In genomic region chr13:91461711-91462351, GRCm38 (mm10) we compare ENCODE assay signal across 8 mouse cellular contexts. TPM values are rescaled to one million over a fixed set of nuclear protein-coding genes. Genes with fewer than 3 reads are reported as not detected.
DNase-seq lines count a peak whose midpoint lies in the region; ATAC-seq and TF ChIP-seq lines count a peak whose summit lies in the region.

No protein-coding gene starts in this region.

- peak; percentile 17 for DNase-seq in kidney, adult 11 months
- DNase-seq in kidney, adult 9 months, result no peak
- peak; percentile 42 to 64 for DNase-seq in cerebellum, adult 2 months
- DNase-seq in gastrocnemius, postnatal 10 days, result peak; percentile 53
- peak; percentile 59 for DNase-seq in thymus, adult 2 months

- no peaks in the 10 kb centered on the region; the same call in 1 of the 2 replicates for H3K4me1 ChIP-seq in cerebellum, adult 2 months (ENCODE audit: control insufficient read depth, insufficient read depth, low read length)
- no peaks in the 10 kb centered on the region for H3K4me1 ChIP-seq in intestine, postnatal 0 days (replicated peaks; ENCODE audit: control insufficient read depth, insufficient read depth, low read length)
- peaks cover 46% of the 10 kb centered on the region for H3K4me1 ChIP-seq in liver, embryonic 16.5 days (ENCODE audit: control insufficient read depth, low read depth, low read length)
- peaks cover 5% of the 10 kb centered on the region for H3K4me1 ChIP-seq in olfactory bulb, adult 2 months (ENCODE audit: control insufficient read depth, insufficient read depth, low read length)
- peaks cover 7% of the 10 kb centered on the region for H3K4me1 ChIP-seq in thymus, adult 2 months (replicated peaks; ENCODE audit: control insufficient read depth, insufficient read depth, low read length)

- H3K36me3 ChIP-seq in intestine, postnatal 0 days (ENCODE audit: control insufficient read depth, insufficient read depth), result no peaks in the 10 kb centered on the region
- H3K36me3 ChIP-seq in liver, embryonic 16.5 days (ENCODE audit: control insufficient read depth, insufficient read depth), result no peaks in the 10 kb centered on the region
- H3K36me3 ChIP-seq in thymus, adult 2 months (ENCODE audit: control insufficient read depth, insufficient read depth, low read length), result no peaks in the 10 kb centered on the region

- H3K9me3 ChIP-seq in intestine, postnatal 0 days (ENCODE audit: control insufficient read depth), result no peaks in the 10 kb centered on the region
- H3K9me3 ChIP-seq in liver, embryonic 16.5 days (replicated peaks; ENCODE audit: control insufficient read depth, low read length), result no peaks in the 10 kb centered on the region

- no peak for TF ChIP-seq POLR2A in cerebellum, adult 2 months (IDR thresholded peaks at IDR 0.05; ENCODE audit: borderline replicate concordance, insufficient read depth, low read length)
- no peak for TF ChIP-seq POLR2A in olfactory bulb, adult 2 months (IDR thresholded peaks at IDR 0.05; ENCODE audit: insufficient read depth, low read depth, low read length)
- TF ChIP-seq POLR2A in thymus, adult 2 months (IDR thresholded peaks at IDR 0.05; ENCODE audit: control insufficient read depth, extremely low read depth, insufficient read depth, low read length, poor library complexity), result no peak

- peak overlapping the region; percentile 71 for H3K9ac ChIP-seq in intestine, postnatal 0 days (ENCODE audit: low read depth, low read length)
- H3K9ac ChIP-seq in liver, embryonic 16.5 days (ENCODE audit: low read depth, low read length), result peak overlapping the region; percentile 97

- no peaks in the 10 kb centered on the region for H3K27me3 ChIP-seq in cerebellum, adult 2 months (ENCODE audit: control insufficient read depth, insufficient read depth, low read length)
- no peaks in the 10 kb centered on the region for H3K27me3 ChIP-seq in intestine, postnatal 0 days (replicated peaks; ENCODE audit: control insufficient read depth, insufficient read depth, low read length)
- H3K27me3 ChIP-seq in liver, embryonic 16.5 days (ENCODE audit: control insufficient read depth, insufficient read depth, low read depth, low read length), result no peaks in the 10 kb centered on the region
- no peaks in the 10 kb centered on the region for H3K27me3 ChIP-seq in thymus, adult 2 months (ENCODE audit: control insufficient read depth, insufficient read depth, low read length)

- no peak overlapping the region for H3K27ac ChIP-seq in cerebellum, adult 2 months (ENCODE audit: insufficient read depth, low read length)
- peak overlapping the region; percentile 67 for H3K27ac ChIP-seq in intestine, postnatal 0 days (ENCODE audit: low read depth, low read length)
- peak overlapping the region; percentile 90 for H3K27ac ChIP-seq in liver, embryonic 16.5 days (ENCODE audit: low read length)
- H3K27ac ChIP-seq in olfactory bulb, adult 2 months (ENCODE audit: insufficient read depth, low read depth, low read length), result peak overlapping the region; percentile 44
- H3K27ac ChIP-seq in thymus, adult 2 months (ENCODE audit: control insufficient read depth, insufficient read depth, low read length), result peak overlapping the region; percentile 83

- TF ChIP-seq CTCF in cerebellum, adult 2 months (IDR thresholded peaks at IDR 0.05; ENCODE audit: borderline replicate concordance, insufficient read depth, low read depth, low read length), result no peak
- TF ChIP-seq CTCF in intestine, postnatal 0 days (IDR thresholded peaks at IDR 0.05; ENCODE audit: low read depth), result no peak
- no peak for TF ChIP-seq CTCF in olfactory bulb, adult 2 months (IDR thresholded peaks at IDR 0.05; ENCODE audit: insufficient read depth, low read depth, low read length)
- 0 out of 2 replicates have a peak, but pooled peaks have one; percentile 17 for TF ChIP-seq CTCF in thymus, adult 2 months (IDR thresholded peaks at IDR 0.05; ENCODE audit: borderline replicate concordance, control insufficient read depth, extremely low read depth, insufficient read depth, low read length, poor library complexity)

- peak overlapping the region; percentile 57 for H3K4me3 ChIP-seq in cerebellum, adult 2 months (replicated peaks; ENCODE audit: insufficient read depth, low read depth, low read length)
- H3K4me3 ChIP-seq in intestine, postnatal 0 days (ENCODE audit: low read depth, low read length), result peak overlapping the region; percentile 90
- H3K4me3 ChIP-seq in liver, embryonic 16.5 days (ENCODE audit: low read depth, low read length), result peak overlapping the region; percentile 98
- H3K4me3 ChIP-seq in olfactory bulb, adult 2 months (ENCODE audit: insufficient read depth, low read depth, low read length), result peak overlapping the region; percentile 61
- H3K4me3 ChIP-seq in thymus, adult 2 months (ENCODE audit: control insufficient read depth, insufficient read depth, low read length), result peak overlapping the region; percentile 99

- peak overlapping the region; percentile 98 for H3K4me2 ChIP-seq in intestine, postnatal 0 days (replicated peaks; ENCODE audit: low read depth)
- H3K4me2 ChIP-seq in liver, embryonic 16.5 days (ENCODE audit: low read depth, low read length), result peak overlapping the region; percentile 88

- 1% methylated on average over 64 of the region's 77 CpGs for WGBS in cerebellum, adult 2 months
- under 1% methylated on average over 55 of the region's 77 CpGs for WGBS in intestine, postnatal 0 days
- 1% methylated on average over 62 of the region's 77 CpGs for WGBS in liver, embryonic 16.5 days (ENCODE audit: insufficient replicate concordance)
- under 1% methylated on average over 73 of the region's 77 CpGs for WGBS in olfactory bulb, adult 2 months
- WGBS in thymus, adult 2 months, result under 1% methylated on average over 65 of the region's 77 CpGs

- 0 out of 2 replicates have a peak, but pooled peaks have one; percentile 1 for ATAC-seq in intestine, postnatal 0 days
- ATAC-seq in liver, embryonic 16.5 days (ENCODE audit: low read depth), result peak; percentile 4; the same call in 1 of the 2 replicates

RNA-seq across cellular contexts. Expression of gene Ssbp2, which starts 1.7 kb away (rescaled TPM):
- 73.0 and 75.2 TPM in 2 replicates for polyA plus RNA-seq in cerebellum, adult 2 months (2012; rRNA removed)
- total RNA-seq in gastrocnemius, postnatal 10 days (2021), result 10 to 100 TPM; 26.0 to 27.5 TPM
- 30.1 and 31.8 TPM in 2 replicates for polyA plus RNA-seq in intestine, postnatal 0 days (2015; fragmentation: Nextera tagmentation; extraction: Ambion mirVana)
- polyA plus RNA-seq in liver, embryonic 16.5 days (2015; fragmentation: Nextera tagmentation; extraction: Ambion mirVana), result 40.0 and 44.3 TPM in 2 replicates
- 407 and 755 TPM in 2 replicates for polyA plus RNA-seq in olfactory bulb, adult 2 months (2012; ENCODE audit: insufficient read depth, insufficient read length, low replicate concordance, missing spikeins)
- polyA plus RNA-seq in thymus, adult 2 months (2012; rRNA removed), result 115 and 125 TPM in 2 replicates
